Mouse (Mus musculus): ENCODE results near the gene Myh7b. TPM values are rescaled to one million over a fixed set of nuclear protein-coding genes. Genes with fewer than 3 reads are reported as not detected.

The Myh7b gene
- total RNA-seq (2021) = 1 to 10 TPM; 1.2 to 3.6 TPM

- no peak for DNase-seq
- intact Hi-C loops (cut with DNase I) = no loop called here
Observed at GRCm38 (mm10) chr2:155610978-155611377, at the start of gene Myh7b. Myh7b (plus strand) TSS chr2:155611212.

GRCm38 (mm10) chr2:155562209-155562608 is 48.8 kb upstream of the Myh7b start:
- intact Hi-C loops (cut with DNase I) = no loop called here
- no peak for DNase-seq

- DNase-seq = no peak
- intact Hi-C loops (cut with DNase I) = no loop called here
Observed at GRCm38 (mm10) chr2:155562934-155563333, 48.1 kb upstream of the Myh7b start.

GRCm38 (mm10) chr2:155567751-155568150 is 43.3 kb upstream of the Myh7b start:
- intact Hi-C loops (cut with DNase I) = no loop called here
- DNase-seq = no peak

GRCm38 (mm10) chr2:155569223-155569807 is 41.7 kb upstream of the Myh7b start:
- DNase-seq = no peak
- intact Hi-C loops (cut with DNase I) = no loop called here

- intact Hi-C loops (cut with DNase I) = no loop called here
- DNase-seq = no peak
Observed at GRCm38 (mm10) chr2:155573001-155573400, 38.0 kb upstream of the Myh7b start.

GRCm38 (mm10) chr2:155573996-155574395 is 37.0 kb upstream of the Myh7b start:
- DNase-seq = no peak
- intact Hi-C loops (cut with DNase I) = no loop called here

- intact Hi-C loops (cut with DNase I) = no loop called here
- peak; percentile 74 for DNase-seq
Observed at GRCm38 (mm10) chr2:155574700-155575099, 36.3 kb upstream of the Myh7b start.

- intact Hi-C loops (cut with DNase I) = no loop called here
- no peak for DNase-seq
Observed at GRCm38 (mm10) chr2:155576656-155577055, 34.4 kb upstream of the Myh7b start.

- intact Hi-C loops (cut with DNase I) = no loop called here
- no peak for DNase-seq
Observed at GRCm38 (mm10) chr2:155580331-155580730, 30.7 kb upstream of the Myh7b start.

GRCm38 (mm10) chr2:155582384-155582995 is 28.5 kb upstream of the Myh7b start:
- intact Hi-C loops (cut with DNase I) = no loop called here
- no peak for DNase-seq

GRCm38 (mm10) chr2:155582996-155583395 is 28.0 kb upstream of the Myh7b start:
- DNase-seq = no peak
- intact Hi-C loops (cut with DNase I) = no loop called here

GRCm38 (mm10) chr2:155583927-155584530 is 27.0 kb upstream of the Myh7b start:
- DNase-seq = peak; percentile 53
- intact Hi-C loops (cut with DNase I) = no loop called here

- intact Hi-C loops (cut with DNase I) = loop anchor here (5.0 kb wide), 1 partner anchor 68 kb away; the partner anchor contains the start of genes Acss2 and Ggt7
- no peak for DNase-seq
Observed at GRCm38 (mm10) chr2:155585082-155585481, 25.9 kb upstream of the Myh7b start.

- DNase-seq = no peak
- intact Hi-C loops (cut with DNase I) = loop anchor here (5.0 kb wide), 1 partner anchor 68 kb away; the partner anchor contains the start of genes Acss2 and Ggt7
Observed at GRCm38 (mm10) chr2:155585486-155585885, 25.5 kb upstream of the Myh7b start.

- intact Hi-C loops (cut with DNase I) = loop anchor here (5.0 kb wide), 1 partner anchor 71 kb away; the partner anchor contains the start of genes Acss2 and Ggt7
- no peak for DNase-seq
Observed at GRCm38 (mm10) chr2:155588136-155588535, 22.9 kb upstream of the Myh7b start.

GRCm38 (mm10) chr2:155589521-155589920 is 21.5 kb upstream of the Myh7b start:
- DNase-seq = no peak
- intact Hi-C loops (cut with DNase I) = loop anchor here (5.0 kb wide), 1 partner anchor 72 kb away; the partner anchor contains the start of genes Acss2 and Ggt7

GRCm38 (mm10) chr2:155590876-155591275 is 20.1 kb upstream of the Myh7b start:
- DNase-seq = no peak
- intact Hi-C loops (cut with DNase I) = no loop called here

GRCm38 (mm10) chr2:155591676-155592075 is 19.3 kb upstream of the Myh7b start:
- DNase-seq = no peak
- intact Hi-C loops (cut with DNase I) = no loop called here

- DNase-seq = peak; percentile 100
- intact Hi-C loops (cut with DNase I) = no loop called here
Observed at GRCm38 (mm10) chr2:155592137-155592853, 18.7 kb upstream of the Myh7b start, which contains the start of gene Gss. Gss (minus strand) TSS chr2:155592810.

- DNase-seq = no peak
- intact Hi-C loops (cut with DNase I) = no loop called here
Observed at GRCm38 (mm10) chr2:155592854-155593283, 18.1 kb upstream of the Myh7b start.

All from left cerebral cortex, postnatal 4 days (tissue).